Mouse (Mus musculus): Measurements from ENCODE around the gene Usp32. TPM values are rescaled to one million over a fixed set of nuclear protein-coding genes. Genes with fewer than 3 reads are reported as not detected.

Gene Usp32
- 4.2 and 4.4 TPM in 2 replicates for polyA plus RNA-seq (2012; rRNA removed)

DNA sequence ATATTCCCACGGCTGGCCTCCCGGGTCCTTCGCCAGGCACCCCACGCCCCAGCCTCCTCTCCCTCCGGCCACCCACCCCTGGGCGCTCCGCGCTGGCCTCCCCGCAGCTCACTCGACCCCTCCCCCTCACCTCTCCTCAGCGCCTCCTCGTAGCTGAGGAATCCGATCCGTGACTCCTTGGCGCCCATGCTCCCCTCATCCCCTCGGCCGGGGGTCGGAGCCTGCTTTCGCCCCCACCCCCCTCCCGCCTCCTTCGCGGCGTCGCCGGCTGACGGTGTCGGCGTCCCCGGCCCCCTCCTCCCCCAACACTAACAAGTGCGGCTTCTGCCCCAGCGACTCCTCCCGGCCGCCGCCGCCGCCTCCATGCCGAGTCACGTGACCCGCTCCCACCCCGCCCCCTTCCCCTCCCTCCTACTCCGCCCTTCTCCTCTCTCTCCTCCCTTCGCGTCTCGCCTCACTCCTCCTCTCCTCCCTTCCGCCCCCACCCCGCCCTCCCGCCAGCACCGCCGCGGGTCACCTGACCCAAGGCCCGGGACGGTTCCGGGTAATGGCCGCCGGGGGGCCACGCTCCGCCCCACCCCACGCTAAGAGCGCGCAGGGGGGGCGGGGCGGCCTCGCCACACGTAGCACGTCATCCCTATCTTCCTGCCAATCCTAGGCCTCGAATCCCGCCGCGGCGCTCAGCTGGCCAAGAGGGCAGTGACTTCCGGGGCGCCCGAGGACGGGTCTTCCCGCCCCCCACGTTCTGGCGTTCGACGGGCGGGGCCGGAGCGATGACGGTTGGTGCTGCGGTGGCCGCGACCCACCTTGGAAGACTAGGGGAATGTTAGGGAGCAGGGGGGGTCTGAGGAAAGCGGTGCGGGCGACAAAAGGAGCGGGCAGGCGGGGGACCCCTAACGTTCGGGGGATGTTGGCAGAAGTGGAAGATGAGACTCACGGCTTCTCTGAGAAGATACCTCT, at the start of gene Usp32:
Gene Usp32 (minus strand): TSS at position 581 of the 960 bp plus-strand sequence.

GRCm38 (mm10) chr11:85170058-85170740, 30.2 kb upstream of the Usp32 start, which contains the start of gene 1700125H20Rik:
Gene 1700125H20Rik, plus strand, starts transcription at chr11:85170404.

GRCm38 (mm10) chr11:84957591-84958270, 182.2 kb downstream of the Usp32 start, which contains the start of gene Car4:
Gene Car4, plus strand, starts transcription at chr11:84957786.

Other genes starting within 250 kb of the Usp32 start
- 8.1 and 8.5 TPM in 2 replicates for gene Znhit3, start 223.8 kb downstream of the Usp32 start, polyA plus RNA-seq (2012; rRNA removed)
- 0.59 and 1.5 TPM in 2 replicates for gene Car4, start 182.4 kb downstream of the Usp32 start, polyA plus RNA-seq (2012; rRNA removed)
- gene 1700125H20Rik, start 30.2 kb upstream of the Usp32 start, polyA plus RNA-seq (2012; rRNA removed): not detected in 2 replicates
- 26.0 and 30.8 TPM in 2 replicates for gene Appbp2, start 95.0 kb upstream of the Usp32 start, polyA plus RNA-seq (2012; rRNA removed)
- 9.3 and 9.7 TPM in 2 replicates for gene Ppm1d, start 171.1 kb upstream of the Usp32 start, polyA plus RNA-seq (2012; rRNA removed)
- 33.4 and 61.9 TPM in 2 replicates for gene Bcas3, start 213.0 kb upstream of the Usp32 start, polyA plus RNA-seq (2012; rRNA removed)